Mouse (Mus musculus): ENCODE data around the gene Ero1lb.

GRCm38 (mm10) chr13:12554211-12554610 lies 11.5 kb upstream of the Ero1lb start:
- TF ChIP-seq CTCF (IDR thresholded peaks at IDR 0.05; ENCODE audit: borderline replicate concordance, insufficient read depth, low read depth, low read length) (no peak), POLR2A (IDR thresholded peaks at IDR 0.05; ENCODE audit: borderline replicate concordance, insufficient read depth, low read length) (no peak)

Measured in cerebellum, adult 2 months (tissue).